Mouse (Mus musculus): ENCODE measurements around the gene Cyp2t4.

Cyp2t4 gene

GRCm38 (mm10) chr7:27182498-27182897 is 29.0 kb downstream of the Cyp2t4 start:
- no peak for DNase-seq (ENCODE audit: extremely low spot score)

GRCm38 (mm10) chr7:27184964-27185363 is 31.4 kb downstream of the Cyp2t4 start:
- peak; percentile 60 for DNase-seq (ENCODE audit: extremely low spot score)

- no peak for DNase-seq (ENCODE audit: extremely low spot score)
These were observed 32.5 kb downstream of the Cyp2t4 start for GRCm38 (mm10) chr7:27185986-27186385.

GRCm38 (mm10) chr7:27189271-27189931 is 35.9 kb downstream of the Cyp2t4 start:
- no peak for DNase-seq (ENCODE audit: extremely low spot score)

GRCm38 (mm10) chr7:27192434-27192833 is 38.9 kb downstream of the Cyp2t4 start:
- no peak for DNase-seq (ENCODE audit: extremely low spot score)

GRCm38 (mm10) chr7:27193731-27194130 is 40.2 kb downstream of the Cyp2t4 start:
- DNase-seq (ENCODE audit: extremely low spot score), result no peak

GRCm38 (mm10) chr7:27195681-27196611 is 42.4 kb downstream of the Cyp2t4 start, which contains the start of the genes BC024978 and Snrpa:
TSS of gene BC024978 (plus strand) at chr7:27195781.
TSS of gene Snrpa (minus strand) at chr7:27196271.
- peak; percentile 92 for DNase-seq (ENCODE audit: extremely low spot score)

GRCm38 (mm10) chr7:27197136-27197535 is 43.6 kb downstream of the Cyp2t4 start:
- no peak for DNase-seq (ENCODE audit: extremely low spot score)

GRCm38 (mm10) chr7:27197634-27198033 is 44.1 kb downstream of the Cyp2t4 start:
- no peak for DNase-seq (ENCODE audit: extremely low spot score)

- DNase-seq (ENCODE audit: extremely low spot score), result no peak
These were observed 44.8 kb downstream of the Cyp2t4 start for GRCm38 (mm10) chr7:27198355-27198754.

GRCm38 (mm10) chr7:27198779-27199178 is 45.3 kb downstream of the Cyp2t4 start:
- no peak for DNase-seq (ENCODE audit: extremely low spot score)

- DNase-seq (ENCODE audit: extremely low spot score), result no peak
These were observed 50.4 kb downstream of the Cyp2t4 start for GRCm38 (mm10) chr7:27203730-27204449.
